Mouse (Mus musculus): ENCODE results near the gene Itga10.
"Not testable (repeated sequence)": the region's sequence is repeated elsewhere in the genome, so short reads cannot be mapped to it uniquely, and the experiment has no call there.

Itga10 gene

GRCm38 (mm10) chr3:96680269-96680956, 35.0 kb downstream of the Itga10 start:
- DNase-seq (ENCODE audit: low read depth, low spot score) = no peak

GRCm38 (mm10) chr3:96683496-96683895, 38.1 kb downstream of the Itga10 start:
- no peak for DNase-seq (ENCODE audit: low read depth, low spot score)

GRCm38 (mm10) chr3:96684151-96684821, 38.9 kb downstream of the Itga10 start:
- DNase-seq (ENCODE audit: low read depth, low spot score) = no peak

GRCm38 (mm10) chr3:96684822-96685156, 39.4 kb downstream of the Itga10 start:
- DNase-seq (ENCODE audit: low read depth, low spot score) = no peak

- DNase-seq (ENCODE audit: low read depth, low spot score) = not testable (repeated sequence)
Observed at GRCm38 (mm10) chr3:96686057-96686456, 40.7 kb downstream of the Itga10 start.

GRCm38 (mm10) chr3:96688854-96689253, 43.5 kb downstream of the Itga10 start:
- no peak for DNase-seq (ENCODE audit: low read depth, low spot score)

GRCm38 (mm10) chr3:96690298-96690697, 44.9 kb downstream of the Itga10 start:
- no peak for DNase-seq (ENCODE audit: low read depth, low spot score)

- DNase-seq (ENCODE audit: low read depth, low spot score) = no peak
Observed at GRCm38 (mm10) chr3:96692506-96692905, 47.1 kb downstream of the Itga10 start.

- no peak for DNase-seq (ENCODE audit: low read depth, low spot score)
Observed at GRCm38 (mm10) chr3:96693579-96693978, 48.2 kb downstream of the Itga10 start.

GRCm38 (mm10) chr3:96696198-96696765, 50.9 kb downstream of the Itga10 start, which contains the start of gene Pias3:
Pias3 (plus strand) TSS chr3:96696384.
- peak; percentile 50 for DNase-seq (ENCODE audit: low read depth, low spot score)

- DNase-seq (ENCODE audit: low read depth, low spot score) = peak; percentile 76
Observed at GRCm38 (mm10) chr3:96696766-96697732, 51.7 kb downstream of the Itga10 start.

GRCm38 (mm10) chr3:96698993-96699690, 53.8 kb downstream of the Itga10 start:
- DNase-seq (ENCODE audit: low read depth, low spot score) = peak; percentile 53

GRCm38 (mm10) chr3:96700376-96700775, 55.0 kb downstream of the Itga10 start:
- DNase-seq (ENCODE audit: low read depth, low spot score) = no peak

GRCm38 (mm10) chr3:96701003-96701402, 55.6 kb downstream of the Itga10 start:
- no peak for DNase-seq (ENCODE audit: low read depth, low spot score)

- DNase-seq (ENCODE audit: low read depth, low spot score) = no peak
Observed at GRCm38 (mm10) chr3:96704778-96705177, 59.4 kb downstream of the Itga10 start.

- DNase-seq (ENCODE audit: low read depth, low spot score) = no peak
Observed at GRCm38 (mm10) chr3:96706217-96706616, 60.8 kb downstream of the Itga10 start.

- DNase-seq (ENCODE audit: low read depth, low spot score) = no peak
Observed at GRCm38 (mm10) chr3:96706984-96707383, 61.6 kb downstream of the Itga10 start.

GRCm38 (mm10) chr3:96707903-96708683, 62.7 kb downstream of the Itga10 start, which contains the start of gene Nudt17:
Nudt17 (minus strand) TSS chr3:96708562.
- peak; percentile 57 for DNase-seq (ENCODE audit: low read depth, low spot score)

GRCm38 (mm10) chr3:96708684-96709064, 63.3 kb downstream of the Itga10 start:
- DNase-seq (ENCODE audit: low read depth, low spot score) = no peak

Data from retina, adult 2 months (tissue).